Mouse (Mus musculus) limb, embryonic 12.5 days (tissue): ENCODE results near the gene Pmepa1. TPM values are rescaled to one million over a fixed set of nuclear protein-coding genes. Genes with fewer than 3 reads are reported as not detected.

Experiments used
- ATAC-seq: fragments of 200-750 bp; cut with Nextera tagmentation; 2 replicates; pipeline ENCODE4 v1.8.0; 2017; ENCODE audit warnings: low read depth, moderate TSS enrichment; ENCODE audit not compliant: insufficient number of reproducible peaks, insufficient read depth, low FRiP score, low TSS enrichment
- H3K27ac ChIP-seq: fragments of 300-500 bp; sonication (generic); 2 replicates; pipeline ENCODE4 v1.5.1; 2016; ENCODE audit warnings: mild to moderate bottlenecking, moderate library complexity
- H3K27me3 ChIP-seq: fragments of 300-500 bp; sonication (generic); 2 replicates; pipeline ENCODE4 v1.6.1; 2016; ENCODE audit warnings: mild to moderate bottlenecking, moderate library complexity
- H3K36me3 ChIP-seq: fragments of 300-500 bp; sonication (generic); 2 replicates; pipeline ENCODE4 v1.6.1; 2016; ENCODE audit warnings: mild to moderate bottlenecking, moderate library complexity
- H3K4me1 ChIP-seq: fragments of 300-500 bp; sonication (generic); replicated peaks from 2 replicates; pipeline ENCODE4 v1.6.1; 2016
- H3K4me2 ChIP-seq: fragments of 300-500 bp; sonication (generic); 2 replicates; pipeline ENCODE4 v1.6.1; 2016; ENCODE audit warnings: mild to moderate bottlenecking, moderate library complexity
- H3K4me3 ChIP-seq: fragments of 300-500 bp; sonication (generic); replicated peaks from 2 replicates; pipeline ENCODE4 v1.5.1; 2016; ENCODE audit warnings: mild to moderate bottlenecking
- H3K9ac ChIP-seq: fragments of 300-500 bp; sonication (generic); replicated peaks from 2 replicates; pipeline ENCODE4 v1.6.1; 2016; ENCODE audit warnings: mild to moderate bottlenecking, moderate library complexity
- H3K9me3 ChIP-seq: fragments of 300-500 bp; sonication (generic); 2 replicates; pipeline ENCODE4 v1.6.1; 2016; ENCODE audit warnings: mild to moderate bottlenecking, moderate library complexity
- WGBS: fragments of 180-500 bp; shearing (Covaris S2); methylation state at CpG from one replicate; pipeline ENCODE4 v1.1.7; 2016; 5-methylcytosine and 5-hydroxymethylcytosine counted together
- polyA plus RNA-seq: library from polyadenylated mRNA; unstranded; fragments of >200 nt; fragmentation: Nextera tagmentation; extraction: Ambion mirVana; gene quantifications from 2 replicates; pipeline ENCODE4 v1.2.1, GENCODE M21; 2016

Pmepa1 gene
- polyA plus RNA-seq, 1 experiment from 2014 or later: 4.0 TPM

DNA sequence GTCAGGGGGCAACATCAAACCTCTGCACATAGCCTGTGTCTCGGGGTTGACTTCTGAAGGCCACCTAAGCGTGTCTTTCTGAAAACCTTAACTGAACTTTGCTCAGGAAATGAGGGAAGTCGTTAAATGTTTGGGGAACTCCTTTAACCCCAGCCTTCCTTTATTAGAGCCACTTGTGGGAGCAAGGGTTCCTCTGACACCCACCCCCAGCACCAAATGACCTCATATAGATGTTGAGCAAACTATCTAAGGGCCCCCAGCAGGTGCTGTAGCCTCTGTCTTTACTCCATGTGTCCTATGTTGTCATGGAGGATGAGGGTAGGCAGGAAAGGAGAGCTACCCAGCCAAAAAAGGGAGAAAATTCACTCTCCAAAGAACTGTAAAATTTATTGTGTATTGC is 52.2 kb downstream of the Pmepa1 start:
- Histone ChIP-seq H3K36me3 (peaks cover 36% of the 10 kb centered on the region), H3K27me3 (no peaks in the 10 kb centered on the region), H3K4me1 (peaks cover 23% of the 10 kb centered on the region), H3K4me3 (no peak overlapping the region), H3K4me2 (no peak overlapping the region), H3K27ac (no peak overlapping the region), H3K9ac (no peak overlapping the region), H3K9me3 (no peaks in the 10 kb centered on the region)
- no peak for ATAC-seq
- WGBS: 20% methylated on average over 3 of the region's 3 CpGs

GRCm38 (mm10) chr2:173223496-173223895 is 52.8 kb downstream of the Pmepa1 start:
- Histone ChIP-seq H3K36me3 (peaks cover 30% of the 10 kb centered on the region), H3K9ac (no peak overlapping the region), H3K4me3 (no peak overlapping the region), H3K4me2 (no peak overlapping the region), H3K27ac (no peak overlapping the region), H3K4me1 (peaks cover 23% of the 10 kb centered on the region), H3K9me3 (no peaks in the 10 kb centered on the region), H3K27me3 (0 out of 2 replicates have a peak, but pooled peaks cover 2% of the 10 kb centered on the region)
- WGBS: 56% methylated on average over 3 of the region's 3 CpGs
- no peak for ATAC-seq

DNA sequence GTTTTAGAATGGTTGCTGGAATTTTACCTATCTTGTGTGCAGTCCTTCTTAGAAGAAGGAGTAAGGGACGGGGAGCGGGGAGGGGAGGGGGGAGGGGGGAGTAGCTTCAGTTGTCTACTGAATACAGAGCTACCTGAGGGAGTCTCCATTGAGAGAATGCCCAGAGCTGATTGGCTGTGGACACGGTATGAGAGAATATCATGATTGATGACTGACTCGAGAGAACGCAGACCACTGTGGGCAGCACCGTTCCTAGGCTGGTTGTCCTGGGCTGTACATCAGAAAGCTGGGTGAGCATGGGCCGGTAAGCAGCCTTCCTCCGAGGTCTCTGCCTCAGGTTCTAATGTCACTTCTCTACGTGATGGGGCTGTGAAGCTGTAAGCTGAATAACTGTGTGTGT is 55.6 kb downstream of the Pmepa1 start:
- 91% methylated on average over 9 of the region's 9 CpGs for WGBS

DNA sequence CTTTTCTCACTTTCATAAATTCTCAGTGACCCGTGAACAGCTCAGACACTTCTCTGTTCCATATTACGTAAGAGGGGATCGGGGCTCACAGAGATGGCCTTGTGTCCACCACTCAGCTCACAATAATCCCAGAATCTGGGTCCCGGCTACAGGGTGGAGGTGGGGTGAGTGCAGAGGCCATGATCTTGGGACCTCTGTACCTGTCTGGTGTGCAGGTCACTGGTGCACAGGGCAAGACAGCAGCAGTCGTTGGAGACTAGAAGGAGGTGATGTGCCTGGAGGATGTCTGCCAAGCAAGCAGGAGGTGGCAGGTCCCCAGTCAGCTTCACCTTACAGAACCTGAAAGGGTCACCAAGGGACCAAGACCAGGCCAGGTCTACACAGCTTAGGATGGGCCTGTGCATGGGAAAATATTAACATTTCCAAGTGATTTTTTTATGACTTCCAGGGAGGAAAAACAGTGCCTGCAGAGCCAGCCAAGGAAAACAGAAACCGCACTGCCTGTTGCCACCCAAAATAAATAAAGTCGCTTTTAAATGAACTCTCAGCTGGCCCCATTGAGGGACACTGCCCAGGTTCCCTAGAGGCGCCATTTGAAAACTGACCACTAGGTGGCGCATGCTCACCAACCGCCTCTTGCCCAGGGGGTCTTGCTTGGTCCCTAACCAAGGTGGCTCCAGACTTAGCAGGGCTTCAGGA is 56.9 kb downstream of the Pmepa1 start:
- Histone ChIP-seq H3K4me3 (no peak overlapping the region), H3K9me3 (0 out of 2 replicates have a peak, but pooled peaks cover 2% of the 10 kb centered on the region), H3K4me2 (no peak overlapping the region), H3K4me1 (peaks cover 14% of the 10 kb centered on the region), H3K36me3 (no peaks in the 10 kb centered on the region), H3K27me3 (0 out of 2 replicates have a peak, but pooled peaks cover 10% of the 10 kb centered on the region), H3K9ac (no peak overlapping the region), H3K27ac (no peak overlapping the region)
- WGBS: 40% methylated on average over 10 of the region's 10 CpGs
- ATAC-seq: no peak

More for the DNA sequence above, 55.6 kb downstream of the Pmepa1 start:
- peaks cover 23% of the 10 kb centered on the region for H3K4me1 ChIP-seq
- no peaks in the 10 kb centered on the region for H3K9me3 ChIP-seq
- H3K9ac ChIP-seq: no peak overlapping the region
- H3K4me2 ChIP-seq: no peak overlapping the region
- H3K27ac ChIP-seq: no peak overlapping the region
- no peak for ATAC-seq
- H3K36me3 ChIP-seq: peaks cover 6% of the 10 kb centered on the region
- 0 out of 2 replicates have a peak, but pooled peaks cover 10% of the 10 kb centered on the region for H3K27me3 ChIP-seq
- no peak overlapping the region for H3K4me3 ChIP-seq

DNA sequence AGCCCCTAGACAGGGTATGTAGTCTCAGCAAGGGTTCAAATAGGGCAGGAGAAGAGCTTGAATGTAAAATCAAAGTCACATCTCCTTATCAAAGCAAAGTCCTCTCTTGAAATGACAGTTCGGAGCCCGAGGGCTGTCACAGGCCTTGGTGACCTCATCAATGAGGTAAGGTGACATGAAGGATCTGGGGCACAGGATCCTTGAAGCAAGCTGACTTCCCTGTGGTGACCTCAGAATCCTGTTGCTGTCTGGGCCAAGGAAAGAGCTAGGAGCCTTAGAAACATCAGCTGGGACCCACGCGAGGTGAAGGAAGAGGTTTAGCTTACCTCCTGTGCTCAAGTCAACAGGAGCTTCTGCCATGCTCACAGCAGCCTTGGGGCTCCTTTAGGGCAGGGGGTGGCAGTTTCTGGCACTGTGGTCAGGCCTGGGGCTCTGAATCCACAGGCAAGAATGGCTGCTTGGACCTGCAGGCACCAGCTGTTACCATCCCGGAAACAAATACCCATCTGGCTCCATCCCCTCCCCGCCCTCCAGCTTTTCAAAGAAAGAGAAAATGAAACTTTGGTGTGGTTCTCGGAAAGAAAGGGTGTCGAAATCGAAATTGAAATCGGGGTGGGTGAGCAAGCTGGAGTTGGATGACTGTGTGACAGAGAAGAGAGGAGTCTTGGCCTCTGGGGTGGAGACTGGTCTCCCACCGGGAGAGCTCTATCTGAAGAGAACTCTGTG is 57.8 kb downstream of the Pmepa1 start, which contains the start of gene Zbp1:
Gene Zbp1 (minus strand): TSS at position 508 of the 726 bp plus-strand sequence.
- H3K36me3 ChIP-seq: no peaks in the 10 kb centered on the region
- no peak within 1 kb of the TSS for H3K9ac ChIP-seq
- H3K27me3 ChIP-seq: 0 out of 2 replicates have a peak, but pooled peaks cover 10% of the 10 kb centered on the region
- no peak within 1 kb of the TSS for H3K4me3 ChIP-seq
- H3K9me3 ChIP-seq: peaks cover 3% of the 10 kb centered on the region; the same call in 1 of the 2 replicates
- H3K4me2 ChIP-seq: no peak within 1 kb of the TSS
- no peak within 1 kb of the TSS for H3K27ac ChIP-seq
- ATAC-seq: no peak
- 66% methylated on average over 11 of the region's 11 CpGs for whole genome bisulfite sequencing
- peaks cover 6% of the 10 kb centered on the region for H3K4me1 ChIP-seq

DNA sequence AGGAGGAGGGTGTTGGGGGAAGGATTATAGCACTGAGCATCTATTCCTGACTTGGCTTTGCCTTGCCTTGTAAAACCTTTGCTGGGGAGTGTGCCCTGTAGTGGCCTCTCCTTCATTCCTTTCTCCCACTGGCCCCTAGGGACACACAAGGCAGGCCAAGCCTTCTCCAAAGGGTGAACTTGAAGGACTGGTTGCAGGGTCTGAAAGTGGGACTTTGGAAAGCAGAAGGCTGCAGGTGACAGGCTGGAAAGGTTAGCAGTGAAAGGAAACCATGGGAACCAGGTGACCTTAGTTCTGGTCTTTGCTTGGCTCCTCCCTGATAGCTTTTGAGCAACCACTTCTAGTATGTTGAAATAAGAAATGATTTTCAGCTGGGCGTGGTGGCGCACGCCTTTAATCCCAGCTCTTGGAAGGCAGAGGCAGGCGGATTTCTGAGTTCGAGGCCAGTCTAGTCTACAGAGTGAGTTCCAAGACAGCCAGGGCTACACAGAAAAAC is 58.5 kb downstream of the Pmepa1 start:
- no peaks in the 10 kb centered on the region; the same call in 1 of the 2 replicates for H3K4me1 ChIP-seq
- no peak overlapping the region for H3K27ac ChIP-seq
- no peak overlapping the region for H3K9ac ChIP-seq
- no peaks in the 10 kb centered on the region for H3K36me3 ChIP-seq
- H3K4me2 ChIP-seq: no peak overlapping the region
- no peak for ATAC-seq
- 87% methylated on average over 5 of the region's 5 CpGs for WGBS
- peaks cover 3% of the 10 kb centered on the region; the same call in 1 of the 2 replicates for H3K9me3 ChIP-seq
- no peak overlapping the region for H3K4me3 ChIP-seq
- 0 out of 2 replicates have a peak, but pooled peaks cover 10% of the 10 kb centered on the region for H3K27me3 ChIP-seq

DNA sequence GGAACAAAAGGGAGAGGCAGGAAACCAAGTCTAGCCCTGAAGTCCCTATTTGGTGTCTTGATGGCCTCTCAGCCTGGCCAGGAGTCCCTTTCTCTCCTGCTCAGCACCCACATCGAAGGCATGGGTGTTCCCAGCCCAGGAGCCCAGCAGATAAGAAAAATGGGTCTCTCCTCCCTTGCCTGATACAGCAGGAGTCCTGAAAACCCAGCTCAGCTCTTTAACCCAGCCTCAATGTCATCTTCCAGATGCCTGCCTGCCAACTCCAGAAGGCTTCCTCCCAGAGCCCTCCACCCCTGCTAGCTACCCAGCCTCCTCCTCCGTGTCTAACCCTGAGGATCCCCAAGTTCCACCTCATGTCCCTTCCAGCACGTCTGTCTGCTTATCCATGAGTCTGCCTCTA is 59.1 kb downstream of the Pmepa1 start:
- H3K9me3 ChIP-seq: peaks cover 3% of the 10 kb centered on the region; the same call in 1 of the 2 replicates
- 70% methylated on average over 3 of the region's 3 CpGs for WGBS
- H3K27ac ChIP-seq: no peak overlapping the region
- no peak overlapping the region for H3K4me2 ChIP-seq
- H3K27me3 ChIP-seq: peaks cover 12% of the 10 kb centered on the region; the same call in 1 of the 2 replicates
- H3K4me1 ChIP-seq: no peaks in the 10 kb centered on the region
- no peak for ATAC-seq
- no peak overlapping the region for H3K4me3 ChIP-seq
- no peak overlapping the region for H3K9ac ChIP-seq
- no peaks in the 10 kb centered on the region for H3K36me3 ChIP-seq

DNA sequence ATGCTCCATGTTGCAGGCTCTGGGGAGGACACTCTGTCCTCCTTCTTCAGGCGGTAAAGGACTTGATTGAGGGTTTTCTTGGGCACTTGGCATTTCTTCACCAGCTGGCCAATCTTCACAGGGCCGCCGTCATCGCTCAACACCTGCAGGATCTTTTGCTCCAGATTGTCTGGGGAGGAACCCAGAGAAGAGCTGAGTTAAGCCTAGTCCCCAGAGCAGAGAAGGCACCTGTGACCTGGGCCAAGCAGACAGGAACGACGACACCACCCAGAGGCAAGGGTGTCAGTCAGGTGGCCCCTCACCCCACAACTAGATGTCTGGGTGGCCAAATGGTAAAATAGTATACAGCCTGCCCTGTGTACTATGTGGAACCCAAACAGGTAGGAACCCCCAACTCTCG is 59.5 kb downstream of the Pmepa1 start:
- H3K4me1 ChIP-seq: no peaks in the 10 kb centered on the region
- WGBS: 86% methylated on average over 7 of the region's 7 CpGs
- H3K27me3 ChIP-seq: peaks cover 13% of the 10 kb centered on the region; the same call in 1 of the 2 replicates
- H3K9me3 ChIP-seq: peaks cover 3% of the 10 kb centered on the region; the same call in 1 of the 2 replicates
- H3K27ac ChIP-seq: no peak overlapping the region
- H3K4me2 ChIP-seq: no peak overlapping the region
- H3K9ac ChIP-seq: no peak overlapping the region
- no peak overlapping the region for H3K4me3 ChIP-seq
- no peaks in the 10 kb centered on the region for H3K36me3 ChIP-seq
- no peak for ATAC-seq

DNA sequence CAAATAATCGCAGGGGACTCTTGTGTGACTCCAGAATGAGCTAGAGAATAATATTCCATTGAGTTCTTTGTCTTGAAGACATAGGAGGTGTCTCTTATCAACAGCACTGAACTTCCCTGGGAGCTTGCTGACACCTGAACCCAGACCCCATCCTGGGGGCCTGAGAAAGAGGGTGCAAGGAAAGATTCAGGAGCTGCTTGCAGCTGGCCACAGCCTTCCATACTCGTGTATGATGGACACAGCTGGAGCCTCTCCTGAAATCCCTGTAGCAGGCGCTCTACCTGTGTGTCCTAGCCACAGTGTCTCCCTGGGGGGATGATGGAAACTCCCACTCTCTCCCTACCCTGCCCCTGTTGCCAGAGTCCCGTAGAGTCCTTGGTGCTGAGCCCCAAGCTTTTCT is 64.1 kb downstream of the Pmepa1 start:
- ATAC-seq: no peak
- WGBS: 73% methylated on average over 4 of the region's 4 CpGs
- no peak overlapping the region for H3K9ac ChIP-seq
- no peaks in the 10 kb centered on the region for H3K36me3 ChIP-seq
- peaks cover 2% of the 10 kb centered on the region; the same call in 1 of the 2 replicates for H3K27me3 ChIP-seq
- no peaks in the 10 kb centered on the region for H3K4me1 ChIP-seq
- peaks cover 3% of the 10 kb centered on the region; the same call in 1 of the 2 replicates for H3K9me3 ChIP-seq
- H3K27ac ChIP-seq: no peak overlapping the region
- H3K4me3 ChIP-seq: no peak overlapping the region
- H3K4me2 ChIP-seq: no peak overlapping the region

- Histone ChIP-seq H3K4me3 (no peak overlapping the region), H3K4me2 (no peak overlapping the region), H3K36me3 (no peaks in the 10 kb centered on the region), H3K27ac (no peak overlapping the region), H3K27me3 (peaks cover 2% of the 10 kb centered on the region; the same call in 1 of the 2 replicates), H3K9me3 (peaks cover 4% of the 10 kb centered on the region; the same call in 1 of the 2 replicates), H3K9ac (no peak overlapping the region), H3K4me1 (no peaks in the 10 kb centered on the region)
- WGBS: 93% methylated on average over 7 of the region's 7 CpGs
- no peak for ATAC-seq
Measured at GRCm38 (mm10) chr2:173209091-173209815, 67.1 kb downstream of the Pmepa1 start.
